In genomic region chr11:80149412-80150023, GRCm38 (mm10) we compare ENCODE assay signal across 22 mouse cellular contexts. TPM values are rescaled to one million over a fixed set of nuclear protein-coding genes. Genes with fewer than 3 reads are reported as not detected.
DNase-seq lines count a peak whose midpoint lies in the region; ATAC-seq and TF ChIP-seq lines count a peak whose summit lies in the region.
"Had no signal": no experiment of that assay in that cellular context is flagged by ENCODE, and none has a peak within 500 bp of the region (broad histone marks: within the 10 kb centered on the region; RNA-seq: fewer than 3 reads in every experiment).

No protein-coding gene starts in this region.

- peak; percentile 38 to 67 for DNase-seq in adrenal gland, adult (ENCODE audit: inconsistent age in 2 of 2, low spot score in 1 of 2)
- DNase-seq in adrenal gland, postnatal 14 days: no peak
- DNase-seq in heart, adult 2 months: no peak
- DNase-seq in heart, postnatal 4 days: no peak
- DNase-seq in kidney, postnatal 14 days: peak; percentile 59
- DNase-seq in kidney, adult 18-20 months: no peak
- DNase-seq: adrenal gland, adult 8-10 months; B cell, adult 2 months; cerebellum, adult 18-20 months; cerebellum, adult 9-11 months; forebrain, postnatal 0 days; gastrocnemius, postnatal 25 days; heart, adult 18-20 months had no signal

- intact Hi-C loops in heart, adult 2 months (cut with DNase I): no loop called here

- H3K4me1 ChIP-seq in heart, adult 2 months (ENCODE audit: control insufficient read depth, insufficient read depth, low read length): peaks cover 4% of the 10 kb centered on the region; the same call in 1 of the 2 replicates

- H3K4me3 ChIP-seq in heart, adult 2 months: no peak overlapping the region
- H3K4me3 ChIP-seq: embryonic facial prominence, embryonic 10.5 days; forebrain, embryonic 13.5 days; heart, embryonic 12.5 days; hindbrain, embryonic 15.5 days had no signal

- TF ChIP-seq CTCF in heart, adult 2 months (IDR thresholded peaks at IDR 0.05): no peak

- TF ChIP-seq POLR2A in heart, adult 2 months (IDR thresholded peaks at IDR 0.05; ENCODE audit: insufficient read depth, low read depth, low read length): no peak

- no peak for ATAC-seq in cerebellum, adult (ENCODE audit: insufficient number of reproducible peaks, low FRiP score, low TSS enrichment)
- ATAC-seq: activated CD4-positive, CD25-positive, alpha-beta regulatory T cell, adult 4 months; CD4-positive, CD25-positive, alpha-beta regulatory T cell, adult 4 months; forebrain, embryonic 13.5 days; forebrain, postnatal 0 days; intestine, embryonic 16.5 days; Patski had no signal

- H3K27ac ChIP-seq in heart, adult 2 months: peak overlapping the region; percentile 57
- H3K27ac ChIP-seq: embryonic facial prominence, embryonic 10.5 days; forebrain, embryonic 13.5 days; hindbrain, embryonic 15.5 days had no signal

- 70% methylated on average over 8 of the region's 8 CpGs for whole genome bisulfite sequencing in heart, adult 2 months

- no peaks in the 10 kb centered on the region for H3K27me3 ChIP-seq in heart, adult 2 months (ENCODE audit: control insufficient read depth, insufficient read depth, low read length)
- H3K27me3 ChIP-seq: Patski had no signal

- H3K36me3 ChIP-seq in heart, adult 2 months (ENCODE audit: control insufficient read depth, insufficient read depth, low read length): no peaks in the 10 kb centered on the region
- H3K36me3 ChIP-seq: embryonic facial prominence, embryonic 10.5 days; heart, embryonic 12.5 days; hindbrain, embryonic 15.5 days had no signal

- no peak overlapping the region for H3K9ac ChIP-seq in heart, adult 2 months (ENCODE audit: low read depth, low read length)
- H3K9ac ChIP-seq: forebrain, embryonic 13.5 days; forebrain, postnatal 0 days; heart, embryonic 12.5 days; hindbrain, embryonic 15.5 days had no signal

- TF ChIP-seq EP300 in heart, adult 2 months (IDR thresholded peaks at IDR 0.05; ENCODE audit: insufficient read depth, low read depth, low read length): no peak

- H3K79me2 ChIP-seq in heart, adult 2 months (replicated peaks; ENCODE audit: control insufficient read depth, insufficient read depth, low read length): no peaks in the 10 kb centered on the region

RNA-seq across cellular contexts. Expression of gene Adap2, which starts 4.4 kb away (rescaled TPM):
- total RNA-seq in adrenal gland, postnatal 14 days (2021): 13.6 and 13.9 TPM in 2 replicates
- total RNA-seq in heart, adult 2 months (2021): 10 to 100 TPM; 10.5 to 11.0 TPM
- 5.5 and 8.1 TPM in 2 replicates for polyA plus RNA-seq in heart, adult 2 months (2012; rRNA removed)
- 1 to 10 TPM; 3.6 to 4.3 TPM for total RNA-seq in heart, postnatal 4 days (2021)

RNA-seq across cellular contexts. Expression of gene Tefm, which starts 7.5 kb away (rescaled TPM):
- total RNA-seq in adrenal gland, postnatal 14 days (2021): 18.6 and 22.1 TPM in 2 replicates
- total RNA-seq in heart, adult 2 months (2021): 10 to 100 TPM; 24.4 to 28.7 TPM
- 14.7 and 21.3 TPM in 2 replicates for polyA plus RNA-seq in heart, adult 2 months (2012; rRNA removed)
- 10 to 100 TPM; 19.1 to 19.5 TPM for total RNA-seq in heart, postnatal 4 days (2021)

RNA-seq across cellular contexts. Expression of gene Rnf135, which starts 34.1 kb away (rescaled TPM):
- 7.8 and 9.4 TPM in 2 replicates for total RNA-seq in adrenal gland, postnatal 14 days (2021)
- 1 to 10 TPM; 4.4 to 4.6 TPM for total RNA-seq in heart, adult 2 months (2021)
- 5.4 and 6.3 TPM in 2 replicates for polyA plus RNA-seq in heart, adult 2 months (2012; rRNA removed)
- total RNA-seq in heart, postnatal 4 days (2021): 1 to 10 TPM; 5.2 to 8.5 TPM

RNA-seq across cellular contexts. Expression of gene Rhot1, which starts 59.3 kb away (rescaled TPM):
- total RNA-seq in adrenal gland, postnatal 14 days (2021): 66.5 and 69.1 TPM in 2 replicates
- total RNA-seq in heart, adult 2 months (2021): 10 to 100 TPM; 57.2 to 60.7 TPM
- 38.7 and 69.5 TPM in 2 replicates for polyA plus RNA-seq in heart, adult 2 months (2012; rRNA removed)
- 10 to 100 TPM; 62.6 to 63.8 TPM for total RNA-seq in heart, postnatal 4 days (2021)

Comparison
In these comparisons a context has a peak if more than half of its experiments do, and no peak if none do; other contexts are left out.
1. DNase-seq: peak in adrenal gland, adult (2 of 2) and kidney, postnatal 14 days (single experiment); none in adrenal gland, postnatal 14 days (single experiment), heart, adult 2 months (0 of 2), heart, postnatal 4 days (single experiment) and kidney, adult 18-20 months (single experiment).